Mouse (Mus musculus) hematopoietic stem cell, adult 5-6 weeks (primary cell): Measurements from ENCODE around the gene Mob3a. TPM values are rescaled to one million over a fixed set of nuclear protein-coding genes. Genes with fewer than 3 reads are reported as not detected.

Source experiments
- ATAC-seq, 2 experiments: fragments of 125-278 bp in 1 of 2; replicated peaks in 1 of 2; 2 replicates each; pipeline ENCODE4 v1.8.0; 2016 to 2017; ENCODE audit warnings: inconsistent platforms in 2 of 2, mild to moderate bottlenecking in 2 of 2, moderate number of reproducible peaks in 2 of 2, low read depth in 1 of 2, moderate TSS enrichment in 1 of 2; ENCODE audit not compliant: low FRiP score in 2 of 2, poor library complexity in 2 of 2, severe bottlenecking in 2 of 2, insufficient read depth in 1 of 2, low TSS enrichment in 1 of 2
- total RNA-seq: library from RNA; stranded (forward); fragments of 172-1452, 232-1000 nt; gene quantifications from 2 replicates; pipeline ENCODE4 v1.2.3, GENCODE M21; 2017

Gene Mob3a
- total RNA-seq, 1 experiment from 2014 or later = 81.1 TPM

DNA sequence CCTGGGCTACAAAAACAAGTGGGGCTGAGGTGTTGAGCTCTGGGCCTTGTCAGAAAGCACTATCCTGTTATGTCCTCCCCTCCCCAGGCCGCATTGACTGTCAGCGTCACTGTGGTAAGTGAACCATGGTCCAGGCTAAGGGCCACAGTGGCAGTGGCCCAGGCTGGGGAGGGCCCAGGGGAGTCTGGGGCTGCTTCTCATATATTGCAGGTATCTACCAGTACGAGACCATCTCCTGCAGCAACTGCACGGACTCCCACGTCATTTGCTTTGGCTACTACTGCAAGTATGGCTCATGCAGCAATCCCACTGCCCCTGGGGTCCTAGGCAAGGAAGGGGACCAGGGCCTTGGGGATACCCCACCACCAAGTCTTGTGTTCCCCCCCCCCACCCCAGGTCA lies 1.9 kb upstream of the Mob3a start:
- no peak for ATAC-seq

- ATAC-seq = peak; percentile 61 to 73
Measured at GRCm38 (mm10) chr10:80702536-80703390, 986 bp upstream of the Mob3a start.

GRCm38 (mm10) chr10:80700732-80701131 lies 1.0 kb downstream of the Mob3a start:
- peak; percentile 14; a peak in 3 of 4 replicates for ATAC-seq

- ATAC-seq = no peak
Measured at GRCm38 (mm10) chr10:80700038-80700504, 1.7 kb downstream of the Mob3a start.

GRCm38 (mm10) chr10:80698605-80699004 lies 3.2 kb downstream of the Mob3a start:
- ATAC-seq = no peak

GRCm38 (mm10) chr10:80697812-80698211 lies 4.0 kb downstream of the Mob3a start:
- no peak for ATAC-seq

DNA sequence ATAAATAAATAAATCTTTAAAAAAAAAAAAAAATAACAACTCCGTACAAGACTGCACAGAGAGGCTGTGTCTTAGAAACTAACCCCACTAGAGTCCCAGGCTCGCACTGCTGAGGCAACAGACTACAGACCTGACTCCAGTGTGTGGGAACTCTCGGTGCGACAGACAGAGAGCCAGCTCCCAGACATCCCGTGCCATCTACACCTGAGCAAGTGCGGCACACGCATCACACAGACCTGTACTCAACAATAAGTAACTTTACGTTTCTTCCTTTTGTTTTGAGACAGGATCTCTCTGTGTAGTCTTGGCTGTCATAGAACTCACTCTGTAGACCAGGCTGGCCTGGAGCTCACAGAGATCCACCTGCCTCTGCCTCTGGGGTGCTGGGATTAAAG lies 4.4 kb downstream of the Mob3a start:
- ATAC-seq = no peak

GRCm38 (mm10) chr10:80696502-80697392 lies 5.0 kb downstream of the Mob3a start:
- no peak for ATAC-seq

- ATAC-seq = no peak
Measured at GRCm38 (mm10) chr10:80695801-80696501, 5.8 kb downstream of the Mob3a start.

DNA sequence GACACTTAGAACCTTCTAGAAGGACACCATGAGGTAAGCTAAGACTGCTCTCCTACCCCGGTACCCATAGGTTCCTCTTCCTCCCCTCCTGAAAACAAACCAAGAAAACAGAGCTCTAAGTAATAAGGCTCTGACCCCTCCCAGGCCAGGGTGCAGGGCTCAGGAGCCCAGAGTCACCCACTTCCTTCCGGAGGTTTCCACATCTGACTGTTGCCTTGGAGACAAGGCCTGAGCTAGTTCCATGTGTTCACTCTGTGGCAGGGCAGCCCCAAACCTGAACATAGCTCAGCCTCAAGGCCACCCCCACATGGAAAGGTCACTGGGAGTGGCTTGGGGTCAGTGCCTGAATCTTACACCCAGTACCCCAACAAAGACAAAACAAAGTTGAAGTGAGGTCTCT lies 6.6 kb downstream of the Mob3a start:
- ATAC-seq = peak; percentile 83 to 85

DNA sequence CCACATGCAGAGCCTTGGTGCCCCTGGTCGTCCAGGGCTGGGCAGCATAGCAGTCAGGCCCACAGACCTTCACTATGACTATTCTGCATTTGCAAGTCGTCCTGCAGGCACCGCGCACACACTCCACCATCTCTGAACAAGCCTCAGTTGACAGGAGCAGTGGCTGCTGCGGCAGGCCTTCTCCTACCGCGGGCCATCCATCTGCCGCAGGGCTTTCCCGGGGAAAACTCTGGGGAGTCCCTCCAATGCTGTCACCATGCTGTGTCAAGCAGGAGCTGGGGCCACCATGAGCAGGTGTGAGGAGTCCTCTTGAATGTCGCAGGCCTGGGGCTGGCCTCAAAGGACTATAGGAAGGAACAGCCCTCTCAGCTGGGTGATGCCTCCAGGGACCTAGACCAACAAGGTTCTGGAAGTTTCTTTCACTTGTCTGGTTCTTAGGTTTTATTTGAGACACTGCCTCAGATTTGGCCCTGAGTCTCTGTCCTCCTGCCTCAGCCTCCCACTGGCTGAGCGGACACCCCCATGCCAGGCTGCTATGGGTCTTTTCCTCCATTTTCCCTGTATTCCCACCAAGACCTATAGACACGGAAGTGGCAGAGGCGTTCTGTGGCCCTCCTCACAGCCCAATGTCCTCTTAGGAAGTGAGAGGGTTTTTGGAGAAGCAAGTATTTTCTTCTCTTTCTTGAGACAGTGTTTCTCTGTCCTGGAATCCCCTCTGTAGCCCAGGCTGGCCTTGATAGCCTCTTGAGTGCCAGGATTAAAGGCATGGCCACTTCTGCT lies 7.4 kb downstream of the Mob3a start:
- no peak for ATAC-seq

DNA sequence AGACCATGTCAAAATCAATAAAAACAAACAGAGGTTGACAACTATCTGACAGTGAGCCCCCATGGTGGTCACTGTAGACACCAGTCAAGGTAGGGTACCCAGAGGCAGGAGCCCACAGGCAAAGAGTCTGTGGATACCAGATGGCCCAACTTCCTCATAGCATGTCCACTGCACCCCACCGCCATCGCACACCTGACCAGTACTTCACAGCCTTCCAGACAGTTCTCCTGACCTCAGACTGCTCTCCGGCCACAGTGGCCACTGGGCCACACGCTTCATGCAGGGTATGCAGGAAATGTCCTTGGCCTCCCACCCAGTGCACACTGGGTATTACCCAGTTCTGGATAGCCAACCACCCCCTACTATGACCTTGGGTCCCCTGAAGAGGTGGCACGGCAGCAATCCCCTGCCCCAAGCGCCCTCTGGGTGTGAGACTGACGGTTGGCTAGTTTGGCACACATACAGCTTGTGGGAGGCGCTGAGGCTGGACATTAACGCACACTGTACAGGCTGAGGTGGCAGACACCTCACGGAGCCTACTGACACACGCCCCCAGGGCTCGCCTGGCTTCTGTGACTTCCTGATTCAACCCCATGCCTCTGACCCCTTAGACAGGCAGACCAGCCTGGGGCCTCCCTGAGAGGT lies 8.3 kb downstream of the Mob3a start:
- no peak for ATAC-seq

DNA sequence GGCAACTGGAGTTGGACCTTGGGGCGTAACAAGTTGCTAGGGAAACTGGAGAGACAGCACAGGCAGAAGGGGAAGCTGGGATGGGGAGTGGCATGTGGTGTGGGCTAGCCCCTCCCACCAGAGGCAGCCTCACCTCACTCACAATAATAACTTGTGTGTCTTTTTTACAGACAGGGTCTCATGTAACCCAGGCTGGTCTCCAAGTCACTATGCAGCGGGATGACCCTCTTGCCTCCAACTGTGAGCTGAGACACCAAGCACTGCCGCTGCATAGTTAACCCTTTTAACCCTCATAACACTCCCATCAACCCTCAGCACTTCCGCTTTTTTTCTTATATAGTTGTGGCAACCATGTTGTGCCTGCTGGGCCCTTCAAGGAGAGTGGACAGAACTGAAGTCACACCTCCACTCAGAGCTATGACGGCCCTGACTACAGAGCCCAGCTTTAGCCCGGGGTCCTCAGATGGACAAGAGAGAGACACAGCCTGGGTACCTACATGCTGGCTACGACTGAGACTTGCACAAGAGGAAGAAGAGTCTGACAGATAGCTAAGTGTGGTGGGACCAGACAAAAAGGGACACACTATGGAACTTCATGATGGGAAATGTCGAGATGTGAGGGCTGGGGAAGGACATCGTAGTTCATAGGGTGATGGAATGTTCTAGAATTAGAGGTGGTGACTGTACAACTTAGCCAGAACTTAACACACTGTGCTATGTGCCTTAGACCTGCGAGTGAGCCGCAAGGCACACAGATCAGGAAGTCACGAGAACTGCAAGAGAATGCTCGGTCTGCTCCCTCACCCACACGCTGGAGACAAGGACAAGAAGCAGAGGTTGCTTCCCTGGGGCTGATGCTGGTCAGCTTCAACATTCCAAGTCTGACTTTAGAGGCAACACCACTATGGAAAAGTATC lies 9.3 kb downstream of the Mob3a start:
- ATAC-seq = peak; percentile 39 to 60

- ATAC-seq = 0 out of 4 replicates have a peak, but pooled peaks of 1 of the 2 experiments have one; percentile 46
Measured at GRCm38 (mm10) chr10:80687850-80688249, 13.9 kb downstream of the Mob3a start.

DNA sequence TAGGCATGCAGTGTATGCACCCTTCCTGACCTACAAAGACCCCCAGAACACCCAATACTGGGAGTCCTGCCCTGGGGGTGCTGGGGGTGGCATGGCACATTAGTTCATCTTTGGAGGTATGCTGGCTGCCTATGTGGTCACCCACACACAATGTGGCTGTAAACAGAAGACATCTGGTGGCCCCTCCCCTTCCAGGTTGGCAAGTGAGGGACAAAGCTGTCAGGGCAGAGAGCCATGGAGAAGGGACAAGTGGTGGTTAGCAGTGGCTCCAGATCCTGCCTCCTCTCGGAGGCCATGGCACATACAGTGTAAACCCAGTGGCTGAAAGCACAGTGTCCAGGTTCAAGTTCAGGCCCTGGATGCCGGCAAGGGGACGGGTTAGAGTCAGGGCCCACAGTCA lies 15.2 kb downstream of the Mob3a start:
- no peak for ATAC-seq
